Mouse (Mus musculus): Measurements from ENCODE around the gene Naa11. TPM values are rescaled to one million over a fixed set of nuclear protein-coding genes. Genes with fewer than 3 reads are reported as not detected.

Gene Naa11
- 1 to 10 TPM in 1 of 2 experiments, under 1 TPM in 1; 0.20 to 1.5 TPM for polyA plus RNA-seq (2017; shearing (Covaris generic))

GRCm38 (mm10) chr5:97392160-97392559, at the start of gene Naa11:
Gene Naa11, minus strand, starts transcription at chr5:97392379.

Other genes with a start within 250 kb of the Naa11 start
- gene Gk2, start 64.6 kb upstream of the Naa11 start, polyA plus RNA-seq (2017; shearing (Covaris generic)) = under 1 TPM; 0.71 to 0.77 TPM